Mouse (Mus musculus): ENCODE measurements around the gene Scgb1b7.
"Not testable (repeated sequence)": the region's sequence is repeated elsewhere in the genome, so short reads cannot be mapped to it uniquely, and the experiment has no call there.

Scgb1b7 gene

GRCm38 (mm10) chr7:31712365-31712764, at the start of gene Scgb1b7:
Gene Scgb1b7 (plus strand): TSS chr7:31712665.
- not testable (repeated sequence) for DNase-seq (ENCODE audit: extremely low spot score, low spot score)

GRCm38 (mm10) chr7:31705657-31706056, 6.8 kb upstream of the Scgb1b7 start, which contains the start of gene Scgb2b7:
Gene Scgb2b7 (minus strand): TSS chr7:31705757.
- not testable (repeated sequence) for DNase-seq (ENCODE audit: extremely low spot score, low spot score)
